Mouse (Mus musculus) lung, adult 2 months (tissue): ENCODE results near the gene Gm9780.
"Not testable (repeated sequence)": the region's sequence is repeated elsewhere in the genome, so short reads cannot be mapped to it uniquely, and the experiment has no call there.

ENCODE experiments used
- CTCF ChIP-seq: fragments of 200-500 bp; IDR thresholded peaks from 2 replicates; pipeline ENCODE4 v1.5.1; 2011; ENCODE audit warnings: mild to moderate bottlenecking, low read length, control low read depth; ENCODE audit not compliant: insufficient read depth
- POLR2A ChIP-seq: fragments of 200-500 bp; IDR thresholded peaks from 2 replicates; pipeline ENCODE4 v1.6.1; 2011; ENCODE audit warnings: low read depth, mild to moderate bottlenecking, control low read depth, low read length, borderline replicate concordance; ENCODE audit errors: extremely low read depth

- TF ChIP-seq CTCF, POLR2A: not testable (repeated sequence)
Observed at GRCm38 (mm10) chr14:25979242-25979941, 63.1 kb downstream of the Gm9780 start.
